Mouse (Mus musculus) layer of hippocampus, adult 9-10 months (tissue): ENCODE results near the gene Mcm2.

Source experiments
- DNase-seq: peaks from one replicate; pipeline ENCODE4 v3.0.0; 2022; ENCODE audit warnings: low spot score

Gene Mcm2

GRCm38 (mm10) chr6:88898534-88899048 is at the start of gene Mcm2:
Gene Mcm2 (minus strand): TSS chr6:88898780.
- peak; percentile 68 for DNase-seq

DNA sequence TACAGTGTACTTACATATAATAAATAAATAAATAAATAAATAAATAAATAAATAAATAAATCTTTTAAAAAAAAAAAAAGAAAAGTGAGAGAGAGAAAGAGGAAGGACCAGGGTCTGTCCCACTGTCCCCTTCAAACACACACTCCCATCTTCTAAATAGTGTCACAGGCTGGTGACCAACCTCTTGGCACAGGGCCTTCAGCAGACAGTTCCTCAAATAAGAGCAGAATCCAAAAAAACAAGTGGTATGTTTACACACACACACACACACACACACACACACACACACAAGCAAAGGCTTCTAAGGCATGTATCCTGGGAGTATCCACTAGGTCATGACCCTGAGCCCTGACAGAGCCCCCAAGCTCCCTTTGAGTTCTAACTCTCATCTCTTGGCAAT is 49.2 kb upstream of the Mcm2 start:
- no peak for DNase-seq

DNA sequence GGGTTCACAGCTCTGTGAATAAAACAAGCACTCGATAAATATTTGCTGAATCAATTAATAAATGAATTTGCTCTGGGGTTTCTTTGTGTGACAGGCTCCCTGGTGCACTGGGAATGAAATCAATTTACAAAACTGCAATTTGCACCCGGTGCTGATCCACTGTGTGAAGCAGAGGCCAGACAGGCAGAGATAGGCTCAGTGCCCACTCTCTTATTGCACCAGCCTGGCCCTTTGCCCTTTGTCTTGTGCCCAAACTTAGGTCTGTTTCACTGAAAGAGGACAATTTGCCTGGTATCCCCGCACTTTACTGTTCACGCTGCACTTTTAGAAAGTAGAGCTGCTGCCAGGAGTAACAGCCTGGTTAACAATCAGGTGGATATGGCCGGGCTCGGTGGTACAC is 47.9 kb upstream of the Mcm2 start:
- DNase-seq: no peak

GRCm38 (mm10) chr6:88943666-88944065 is 45.1 kb upstream of the Mcm2 start:
- DNase-seq: no peak

DNA sequence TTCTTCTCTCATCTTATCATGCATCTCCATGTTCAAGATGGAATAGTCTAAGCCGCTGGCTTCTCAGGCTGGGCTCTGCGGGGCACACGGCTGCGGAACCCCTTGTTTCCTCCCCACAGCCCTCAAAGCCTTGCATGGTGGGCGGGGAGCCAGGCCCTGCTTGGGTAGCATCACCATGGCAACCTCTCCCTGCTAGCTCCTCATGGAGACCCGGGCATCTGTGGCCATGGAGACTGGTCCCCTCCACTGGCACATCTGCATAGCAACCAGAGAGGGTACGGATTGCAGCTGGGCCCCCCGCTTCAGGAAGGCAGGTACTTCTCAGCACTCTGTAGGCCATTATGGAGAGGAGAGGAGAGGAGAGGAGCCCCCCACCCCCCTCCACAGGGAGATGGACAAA is 44.0 kb upstream of the Mcm2 start:
- DNase-seq: no peak

GRCm38 (mm10) chr6:88941628-88942027 is 43.0 kb upstream of the Mcm2 start:
- no peak for DNase-seq

- no peak for DNase-seq
These were observed 41.7 kb upstream of the Mcm2 start for GRCm38 (mm10) chr6:88940090-88940916.

GRCm38 (mm10) chr6:88939281-88940089 is 40.9 kb upstream of the Mcm2 start:
- DNase-seq: no peak

GRCm38 (mm10) chr6:88938664-88939055 is 40.1 kb upstream of the Mcm2 start:
- no peak for DNase-seq

- no peak for DNase-seq
These were observed 39.5 kb upstream of the Mcm2 start for GRCm38 (mm10) chr6:88937971-88938663.

DNA sequence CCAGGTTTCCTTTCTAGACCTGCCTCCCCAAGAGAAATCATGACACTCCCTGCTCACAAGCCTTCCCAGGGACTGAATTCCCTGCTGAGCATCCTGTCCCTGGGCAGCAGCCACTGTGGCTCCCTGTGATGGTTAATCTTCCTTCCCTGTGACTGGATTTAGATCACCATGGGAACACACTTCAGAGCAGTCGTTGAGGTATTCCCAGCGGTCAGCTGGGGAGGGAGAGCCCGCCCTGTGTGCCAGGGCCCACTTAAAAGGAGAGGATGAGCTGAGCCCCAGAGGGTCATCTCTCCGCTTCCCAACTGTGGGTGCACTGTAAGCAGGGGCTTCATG is 38.6 kb upstream of the Mcm2 start:
- DNase-seq: no peak

GRCm38 (mm10) chr6:88936342-88937213 is 38.0 kb upstream of the Mcm2 start:
- DNase-seq: no peak

GRCm38 (mm10) chr6:88935735-88936276 is 37.2 kb upstream of the Mcm2 start:
- no peak for DNase-seq

DNA sequence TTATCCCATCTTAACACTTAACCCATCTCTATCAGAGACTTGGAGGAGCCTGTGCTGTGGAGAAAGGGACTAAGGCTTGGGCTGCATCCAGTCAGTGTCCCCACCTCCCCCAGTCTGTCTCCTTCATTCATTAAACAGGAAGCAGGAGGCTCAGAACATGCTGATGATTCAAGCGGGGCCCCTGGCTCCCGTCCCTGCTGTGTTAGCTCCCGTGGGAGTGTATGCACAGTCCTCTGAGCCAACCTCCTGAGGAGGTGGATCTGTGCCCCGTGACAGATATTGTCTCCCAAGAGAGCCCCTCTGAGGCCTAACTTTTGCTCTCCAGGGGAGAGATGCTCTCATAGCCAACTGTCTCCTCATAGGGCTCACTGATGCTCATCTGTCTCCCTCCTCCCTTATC is 36.2 kb upstream of the Mcm2 start:
- no peak for DNase-seq

GRCm38 (mm10) chr6:88934132-88934531 is 35.6 kb upstream of the Mcm2 start:
- DNase-seq: no peak

GRCm38 (mm10) chr6:88931449-88931848 is 32.9 kb upstream of the Mcm2 start:
- no peak for DNase-seq

DNA sequence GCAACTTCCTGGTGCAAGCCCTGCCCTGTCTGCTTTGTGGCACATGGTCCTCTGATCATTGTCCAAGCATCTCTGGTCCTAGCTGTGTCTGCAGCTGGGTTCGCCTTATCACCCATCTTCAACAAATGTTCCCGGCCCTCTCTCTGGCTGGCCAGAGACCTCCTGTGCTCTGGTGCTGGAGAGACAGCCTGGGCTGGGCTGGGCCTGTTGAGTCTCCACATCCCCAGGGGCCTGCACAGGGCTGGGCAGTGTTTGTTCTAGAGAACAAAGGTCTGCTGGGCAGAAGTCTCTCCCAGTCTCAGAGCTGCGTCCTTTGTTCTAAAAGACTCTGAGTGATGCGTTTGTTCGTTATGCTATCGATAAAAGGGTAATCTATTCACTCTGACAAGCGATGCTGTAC is 31.5 kb upstream of the Mcm2 start:
- no peak for DNase-seq

- DNase-seq: no peak
These were observed 30.9 kb upstream of the Mcm2 start for GRCm38 (mm10) chr6:88929451-88929850.

DNA sequence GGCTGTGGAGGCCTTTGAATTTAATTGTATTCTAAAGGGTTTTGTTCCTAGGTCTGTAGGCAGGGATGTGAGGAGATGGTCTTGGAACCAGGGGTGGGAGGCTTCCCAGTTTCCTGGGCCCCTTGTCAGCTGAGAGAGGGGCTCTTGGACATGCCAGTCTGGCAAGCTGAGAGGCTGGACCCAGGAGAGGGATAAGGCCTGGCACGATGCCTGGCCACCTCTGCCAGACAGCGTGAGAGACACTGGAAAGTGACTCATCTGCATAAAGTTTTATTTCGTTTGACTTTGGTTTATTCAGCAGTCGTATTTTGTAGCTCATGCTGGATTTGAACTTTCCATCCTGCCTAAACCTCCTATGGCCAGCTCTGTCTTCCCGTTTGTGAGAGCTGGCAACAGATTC is 30.0 kb upstream of the Mcm2 start:
- no peak for DNase-seq

DNA sequence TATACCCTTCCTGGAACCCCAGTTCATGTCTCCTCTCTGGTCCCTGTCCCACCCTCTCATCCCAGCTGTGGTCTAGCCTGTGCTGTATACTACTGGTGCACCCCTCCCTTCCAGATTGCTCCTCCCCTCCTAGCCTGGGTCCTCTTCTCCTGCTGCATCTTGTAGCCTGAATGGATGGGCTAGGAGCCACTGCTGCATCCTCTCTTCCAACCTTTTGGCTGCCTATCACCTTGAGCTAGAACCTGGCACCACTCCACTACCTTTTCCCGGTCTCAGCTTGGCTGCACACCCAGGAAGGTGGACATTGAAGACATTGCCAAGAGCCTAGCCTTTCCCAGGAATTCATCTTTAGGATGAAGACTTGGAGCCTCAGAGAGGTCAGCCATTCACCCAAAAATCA is 29.4 kb upstream of the Mcm2 start:
- DNase-seq: no peak

- DNase-seq: peak; percentile 72
These were observed 29.0 kb upstream of the Mcm2 start for GRCm38 (mm10) chr6:88927595-88927994.
